Mouse (Mus musculus): ENCODE data around the gene Tcf7l1. TPM values are rescaled to one million over a fixed set of nuclear protein-coding genes. Genes with fewer than 3 reads are reported as not detected.

Gene Tcf7l1
- total and polyA plus RNA-seq, 2 experiments from 2014 or later: 1.3 to 9.2 TPM

- peak; percentile 81 for DNase-seq (ENCODE audit: low spot score)
Observed at GRCm38 (mm10) chr6:72714726-72715125, 74.3 kb downstream of the Tcf7l1 start.

GRCm38 (mm10) chr6:72714250-72714649 is 74.8 kb downstream of the Tcf7l1 start:
- H3K4me3 ChIP-seq (ENCODE audit: low read depth, low read length): no peak overlapping the region
- WGBS: 51% methylated on average over 9 of the region's 9 CpGs
- peak; percentile 10; the same call in 1 of the 2 replicates for ATAC-seq (ENCODE audit: insufficient read depth, low read depth)

More at GRCm38 (mm10) chr6:72714726-72715125, 74.3 kb downstream of the Tcf7l1 start:
- peaks cover 16% of the 10 kb centered on the region for H3K4me1 ChIP-seq (ENCODE audit: control insufficient read depth, insufficient read depth)
- H3K9ac ChIP-seq (replicated peaks; ENCODE audit: low read depth, low read length): no peak overlapping the region
- H3K36me3 ChIP-seq (replicated peaks; ENCODE audit: control insufficient read depth, insufficient read depth, low read length): no peaks in the 10 kb centered on the region
- no peaks in the 10 kb centered on the region for H3K27me3 ChIP-seq (ENCODE audit: control insufficient read depth, insufficient read depth, low read length)
- no peak overlapping the region for H3K4me3 ChIP-seq (ENCODE audit: low read depth, low read length)
- peak; percentile 25; the same call in 1 of the 2 replicates for TF ChIP-seq CTCF (IDR thresholded peaks at IDR 0.05; ENCODE audit: low read depth)
- 0 out of 2 replicates have a peak, but pooled peaks have one; percentile 36 for TF ChIP-seq EP300 (IDR thresholded peaks at IDR 0.05; ENCODE audit: low read depth)
- WGBS: 8% methylated on average over 4 of the region's 4 CpGs
- H3K4me2 ChIP-seq (ENCODE audit: low read depth, low read length): no peak overlapping the region
- ATAC-seq (ENCODE audit: insufficient read depth, low read depth): peak; percentile 92
- 0 out of 2 replicates have a peak overlapping the region, but pooled peaks have one; percentile 21 for H3K27ac ChIP-seq (ENCODE audit: low read depth)
- H3K9me3 ChIP-seq (replicated peaks; ENCODE audit: control insufficient read depth, low read length): no peaks in the 10 kb centered on the region

GRCm38 (mm10) chr6:72711508-72712081 is 77.5 kb downstream of the Tcf7l1 start:
- no peaks in the 10 kb centered on the region for H3K27me3 ChIP-seq (ENCODE audit: control insufficient read depth, insufficient read depth, low read length)
- WGBS: 46% methylated on average over 8 of the region's 8 CpGs
- H3K36me3 ChIP-seq (replicated peaks; ENCODE audit: control insufficient read depth, insufficient read depth, low read length): no peaks in the 10 kb centered on the region
- no peak overlapping the region for H3K4me2 ChIP-seq (ENCODE audit: low read depth, low read length)
- no peak overlapping the region for H3K9ac ChIP-seq (replicated peaks; ENCODE audit: low read depth, low read length)
- TF ChIP-seq EP300 (IDR thresholded peaks at IDR 0.05; ENCODE audit: low read depth): no peak
- peak overlapping the region; percentile 36; the same call in 1 of the 2 replicates for H3K27ac ChIP-seq (ENCODE audit: low read depth)
- ATAC-seq (ENCODE audit: insufficient read depth, low read depth): no peak
- DNase-seq (ENCODE audit: low spot score): no peak
- H3K4me1 ChIP-seq (ENCODE audit: control insufficient read depth, insufficient read depth): peaks cover 20% of the 10 kb centered on the region
- no peak overlapping the region for H3K4me3 ChIP-seq (ENCODE audit: low read depth, low read length)
- no peaks in the 10 kb centered on the region for H3K9me3 ChIP-seq (replicated peaks; ENCODE audit: control insufficient read depth, low read length)

More at GRCm38 (mm10) chr6:72714250-72714649, 74.8 kb downstream of the Tcf7l1 start:
- Histone ChIP-seq H3K27ac (ENCODE audit: low read depth) (0 out of 2 replicates have a peak overlapping the region, but pooled peaks have one; percentile 21), H3K9ac (replicated peaks; ENCODE audit: low read depth, low read length) (no peak overlapping the region), H3K27me3 (ENCODE audit: control insufficient read depth, insufficient read depth, low read length) (no peaks in the 10 kb centered on the region), H3K9me3 (replicated peaks; ENCODE audit: control insufficient read depth, low read length) (no peaks in the 10 kb centered on the region), H3K4me2 (ENCODE audit: low read depth, low read length) (no peak overlapping the region), H3K4me1 (ENCODE audit: control insufficient read depth, insufficient read depth) (peaks cover 16% of the 10 kb centered on the region), H3K36me3 (replicated peaks; ENCODE audit: control insufficient read depth, insufficient read depth, low read length) (no peaks in the 10 kb centered on the region)
- no peak for DNase-seq (ENCODE audit: low spot score)
- TF ChIP-seq CTCF (IDR thresholded peaks at IDR 0.05; ENCODE audit: low read depth) (no peak), EP300 (IDR thresholded peaks at IDR 0.05; ENCODE audit: low read depth) (no peak)

DNA sequence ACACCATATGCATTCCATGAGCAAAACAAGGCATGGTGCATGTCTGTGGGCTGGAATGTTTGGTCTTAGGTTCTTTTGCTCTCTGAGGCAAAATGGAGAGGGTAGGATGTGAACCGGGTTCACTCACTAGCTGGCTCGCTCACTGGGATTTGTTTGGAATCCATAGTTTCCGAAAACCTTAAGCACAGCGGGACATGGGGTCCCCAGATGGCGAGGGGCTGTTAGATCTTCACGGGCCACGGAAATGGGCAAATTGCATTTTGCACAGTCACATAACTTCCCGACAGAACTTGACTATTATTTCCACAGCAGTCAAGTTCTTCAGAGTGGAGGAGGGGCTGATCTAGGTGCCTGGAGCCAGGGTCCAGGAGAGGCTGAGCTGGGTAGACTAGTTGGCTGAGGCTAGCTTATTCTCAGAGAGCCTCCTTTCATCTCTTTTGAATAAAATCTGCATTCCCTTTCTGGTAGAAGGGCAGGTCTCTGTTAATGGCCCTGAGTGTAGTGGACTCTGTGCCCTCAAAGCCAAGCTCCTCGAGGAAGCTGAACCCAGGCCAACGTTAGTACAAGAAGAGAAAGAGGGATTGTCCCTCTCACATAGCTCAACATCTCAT is 78.1 kb downstream of the Tcf7l1 start:
- no peaks in the 10 kb centered on the region for H3K36me3 ChIP-seq (replicated peaks; ENCODE audit: control insufficient read depth, insufficient read depth, low read length)
- WGBS: 74% methylated on average over 10 of the region's 10 CpGs
- ATAC-seq (ENCODE audit: insufficient read depth, low read depth) (no peak), DNase-seq (ENCODE audit: low spot score) (no peak)
- H3K27me3 ChIP-seq (ENCODE audit: control insufficient read depth, insufficient read depth, low read length): no peaks in the 10 kb centered on the region
- H3K4me3 ChIP-seq (ENCODE audit: low read depth, low read length): no peak overlapping the region
- no peak overlapping the region for H3K9ac ChIP-seq (replicated peaks; ENCODE audit: low read depth, low read length)
- no peak overlapping the region for H3K4me2 ChIP-seq (ENCODE audit: low read depth, low read length)
- H3K4me1 ChIP-seq (ENCODE audit: control insufficient read depth, insufficient read depth): peaks cover 20% of the 10 kb centered on the region
- peak overlapping the region; percentile 36 for H3K27ac ChIP-seq (ENCODE audit: low read depth)
- H3K9me3 ChIP-seq (replicated peaks; ENCODE audit: control insufficient read depth, low read length): no peaks in the 10 kb centered on the region
- TF ChIP-seq EP300 (IDR thresholded peaks at IDR 0.05; ENCODE audit: low read depth) (no peak), CTCF (IDR thresholded peaks at IDR 0.05; ENCODE audit: low read depth) (no peak)

GRCm38 (mm10) chr6:72699467-72700126 is 89.5 kb downstream of the Tcf7l1 start:
- Histone ChIP-seq H3K4me3 (ENCODE audit: low read depth, low read length) (no peak overlapping the region), H3K4me2 (ENCODE audit: low read depth, low read length) (no peak overlapping the region), H3K27me3 (ENCODE audit: control insufficient read depth, insufficient read depth, low read length) (no peaks in the 10 kb centered on the region), H3K4me1 (ENCODE audit: control insufficient read depth, insufficient read depth) (peaks cover 21% of the 10 kb centered on the region), H3K36me3 (replicated peaks; ENCODE audit: control insufficient read depth, insufficient read depth, low read length) (no peaks in the 10 kb centered on the region), H3K9ac (replicated peaks; ENCODE audit: low read depth, low read length) (no peak overlapping the region), H3K27ac (ENCODE audit: low read depth) (no peak overlapping the region), H3K9me3 (replicated peaks; ENCODE audit: control insufficient read depth, low read length) (no peaks in the 10 kb centered on the region)
- WGBS: 68% methylated on average over 5 of the region's 5 CpGs
- TF ChIP-seq EP300 (IDR thresholded peaks at IDR 0.05; ENCODE audit: low read depth) (no peak), CTCF (IDR thresholded peaks at IDR 0.05; ENCODE audit: low read depth) (no peak)
- ATAC-seq (ENCODE audit: insufficient read depth, low read depth): no peak
- DNase-seq (ENCODE audit: low spot score): no peak
